Mouse (Mus musculus) frontal cortex, postnatal 14 days (tissue): ENCODE results near the gene Castor2.

Experiments
- DNase-seq, 2 experiments: peaks; one replicate each; pipeline ENCODE4 v3.0.0; 2022; ENCODE audit warnings: low spot score in 2 of 2

Castor2 gene

DNA sequence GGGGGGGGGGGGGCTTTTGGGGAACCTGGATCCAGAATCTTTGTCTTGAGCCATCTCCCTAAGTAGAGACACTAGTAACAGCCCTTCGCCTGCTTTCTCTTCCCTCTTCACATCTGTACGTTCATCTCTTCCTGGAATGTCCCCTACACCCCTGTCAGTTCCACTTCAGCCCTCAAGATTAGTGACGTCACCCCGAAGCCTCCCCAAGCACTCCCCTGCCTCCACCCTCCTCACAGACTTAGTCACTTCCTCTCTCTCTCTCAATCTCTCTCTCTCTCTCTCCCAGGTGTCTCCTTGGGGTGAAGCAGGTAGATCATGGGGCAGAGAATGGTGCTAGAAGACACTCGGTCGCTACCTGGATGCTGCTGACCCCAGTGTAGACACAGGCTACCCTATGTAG, 3.2 kb downstream of the Castor2 start:
- no peak for DNase-seq

DNA sequence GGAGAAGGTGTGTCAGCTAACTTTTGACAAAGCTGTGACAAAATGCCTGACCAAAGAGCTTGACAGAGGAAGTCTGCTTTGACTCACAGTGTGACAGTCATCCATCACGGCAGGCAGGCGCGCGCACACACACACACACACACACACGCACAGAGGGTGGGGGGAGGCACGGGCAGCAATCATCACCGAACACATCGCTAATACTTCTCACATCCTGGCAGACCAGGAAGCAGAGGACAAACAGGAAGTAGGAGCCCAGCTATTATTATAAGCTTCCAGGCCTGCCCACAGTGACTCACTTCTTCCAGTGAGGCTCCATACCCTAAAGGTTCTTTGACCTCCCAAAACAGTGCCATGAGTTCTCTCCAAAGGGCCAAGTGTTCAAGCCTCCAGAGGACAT, 6.3 kb downstream of the Castor2 start:
- DNase-seq: no peak

DNA sequence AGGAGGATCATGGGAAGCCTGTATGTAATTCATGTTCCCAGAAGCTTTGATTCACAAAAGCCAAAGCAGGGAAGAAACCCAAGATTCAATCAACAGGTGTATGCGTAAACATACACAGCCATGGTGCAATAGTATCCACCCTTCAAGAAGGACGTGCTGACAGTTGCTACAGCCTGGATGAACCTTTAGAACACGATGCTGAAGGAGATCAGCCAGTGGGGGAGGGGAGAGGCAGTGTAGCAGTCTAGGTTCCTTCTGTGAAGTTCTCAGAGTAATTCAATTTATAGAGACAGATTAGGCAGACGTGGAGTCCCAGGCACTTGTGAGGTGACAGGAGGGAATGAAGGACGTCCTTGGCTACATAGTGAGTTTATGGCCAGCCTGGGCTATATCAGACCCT, 15.5 kb downstream of the Castor2 start:
- DNase-seq: no peak

DNA sequence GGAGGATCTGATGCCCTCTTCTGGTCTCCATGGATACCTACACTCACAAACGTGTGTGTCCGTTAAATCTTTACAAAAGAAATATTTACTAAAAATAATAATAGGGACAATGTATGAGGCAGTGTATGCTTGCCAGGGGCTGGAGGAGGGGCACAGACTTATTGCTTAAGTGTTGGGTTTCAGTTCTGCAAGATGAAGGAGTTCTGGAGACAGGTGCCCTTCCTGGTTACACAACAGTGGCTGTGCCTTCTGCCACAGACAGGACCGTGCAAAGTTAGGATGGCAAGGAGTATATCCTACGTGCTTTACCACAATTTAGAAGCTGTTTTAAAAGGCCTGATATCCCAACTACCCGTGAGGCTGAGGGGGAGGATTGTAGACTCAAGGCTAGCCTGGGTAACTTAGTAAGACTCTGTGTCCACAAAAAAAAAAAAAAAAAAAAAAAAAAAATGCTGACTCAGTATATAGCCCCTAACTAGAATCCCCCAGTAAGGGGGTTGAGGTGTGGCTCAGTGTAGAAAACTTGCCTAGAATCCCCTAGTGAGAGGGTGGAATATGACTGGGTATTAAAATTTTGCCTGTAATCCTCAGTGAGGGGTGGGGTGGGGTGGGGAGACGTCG, 16.2 kb downstream of the Castor2 start:
- DNase-seq: no peak

DNA sequence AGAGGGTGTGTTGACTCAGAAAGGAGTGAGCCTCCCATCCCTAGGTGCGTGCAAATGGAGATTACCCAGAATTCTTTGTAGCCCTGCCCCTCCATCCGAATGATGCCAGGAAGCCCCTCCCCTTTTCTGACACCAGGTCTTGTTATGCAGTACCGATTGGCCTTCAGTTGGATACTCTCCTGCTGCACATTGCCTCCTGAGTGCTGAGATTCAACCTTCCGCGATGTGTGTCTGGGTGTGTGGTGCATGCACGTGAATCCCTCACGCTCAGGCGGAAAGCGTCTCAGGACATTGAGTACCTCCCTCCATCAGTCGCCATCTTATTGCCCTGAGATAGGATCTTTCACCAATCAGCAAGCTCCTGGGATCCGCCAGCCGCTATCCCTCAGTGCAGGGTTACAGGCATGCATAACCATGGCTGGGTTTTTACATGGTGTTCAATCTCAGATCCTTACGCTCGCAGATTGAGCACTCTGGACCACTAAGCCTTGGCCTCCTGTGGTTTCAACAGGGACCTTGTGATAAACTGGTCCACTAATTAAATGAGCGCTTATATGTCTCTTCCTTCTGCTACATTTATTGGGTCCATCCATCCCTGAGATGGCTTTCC, 19.4 kb downstream of the Castor2 start:
- no peak for DNase-seq

DNA sequence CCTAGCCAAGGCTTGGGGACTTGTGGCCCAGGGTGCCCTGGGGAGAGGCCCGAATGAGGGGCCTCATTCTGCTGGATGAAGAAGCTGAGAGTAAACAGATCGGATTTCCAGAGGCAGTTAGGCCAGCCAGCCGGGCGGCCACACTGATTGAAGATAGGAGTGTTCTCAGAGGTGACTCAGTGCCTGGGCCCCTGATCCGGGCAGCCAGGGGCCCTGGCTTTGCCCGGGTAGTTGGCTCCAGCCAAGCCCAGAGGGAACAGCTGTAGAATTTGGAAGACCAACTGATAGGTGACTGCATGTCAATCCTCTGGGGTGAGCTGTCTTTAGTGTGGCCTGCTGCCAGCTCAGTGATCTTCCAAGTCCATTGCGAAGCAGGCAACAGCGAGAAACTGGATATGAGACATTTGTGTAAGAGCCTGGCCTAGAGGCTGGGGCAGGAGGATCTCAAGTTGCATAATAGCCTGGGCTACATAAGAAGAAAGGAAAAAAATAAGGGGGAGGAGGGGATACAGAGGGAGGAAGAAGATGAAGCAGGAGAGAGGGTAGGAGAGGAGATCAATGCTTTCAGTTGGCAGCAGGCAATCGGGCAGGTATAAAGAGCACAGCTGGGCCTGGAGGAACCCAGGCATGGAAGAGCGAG, 20.1 kb downstream of the Castor2 start:
- DNase-seq: no peak

DNA sequence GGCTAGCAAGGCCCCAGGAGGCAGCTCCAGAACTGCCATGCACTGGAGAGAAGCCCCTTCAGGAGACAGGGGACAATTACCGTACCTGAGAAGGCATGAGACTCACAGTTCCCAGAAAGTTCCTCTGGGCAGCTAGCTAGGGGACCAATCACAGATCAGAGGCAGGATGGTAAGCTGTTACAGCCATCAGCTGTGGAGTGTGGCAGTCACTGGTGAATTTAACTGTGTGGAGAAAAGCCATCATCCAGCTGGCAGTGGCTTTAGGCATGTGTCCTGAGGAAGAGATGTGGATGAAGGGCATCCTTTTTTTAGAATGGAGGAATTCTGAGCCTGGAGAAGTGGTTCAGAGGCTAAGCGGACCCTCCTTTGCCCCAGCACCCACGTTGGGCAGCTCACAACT, 20.6 kb downstream of the Castor2 start:
- DNase-seq: no peak

DNA sequence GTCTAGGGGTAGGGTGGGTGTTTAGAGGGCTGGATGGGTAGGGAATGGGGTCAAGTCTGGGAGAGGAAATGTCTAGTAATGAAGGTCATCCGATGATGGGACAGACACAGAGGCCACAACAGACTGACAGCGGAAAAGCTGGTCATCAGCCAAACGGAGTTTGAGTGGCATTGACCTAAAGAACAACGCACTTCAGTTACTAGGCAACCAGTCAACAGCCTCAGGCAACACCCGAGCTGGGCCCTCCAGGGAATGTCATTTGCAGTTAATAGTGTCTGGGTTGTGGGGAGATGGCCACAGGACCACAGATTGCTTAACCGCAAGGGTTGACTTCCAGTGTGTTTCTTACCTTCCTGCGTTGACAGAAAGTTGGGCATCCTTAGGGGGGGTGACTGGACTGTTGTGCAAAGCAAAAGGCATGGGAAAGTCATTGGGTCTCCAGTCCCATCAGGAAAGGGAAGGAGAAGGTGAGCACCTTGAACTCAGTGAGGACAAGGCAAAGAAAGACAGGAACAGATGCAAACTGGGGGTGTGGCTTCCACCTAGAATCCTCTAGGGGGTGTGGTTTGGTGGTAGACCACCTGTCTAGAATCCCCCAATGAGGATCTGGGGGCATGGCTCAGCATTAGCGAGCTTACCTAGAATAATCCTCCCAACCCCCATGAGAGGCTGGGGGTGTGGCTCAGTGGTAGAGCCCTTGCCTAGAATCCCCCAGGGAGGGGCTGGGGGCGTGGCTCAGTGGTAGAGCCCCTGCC, 21.8 kb downstream of the Castor2 start:
- DNase-seq: no peak

DNA sequence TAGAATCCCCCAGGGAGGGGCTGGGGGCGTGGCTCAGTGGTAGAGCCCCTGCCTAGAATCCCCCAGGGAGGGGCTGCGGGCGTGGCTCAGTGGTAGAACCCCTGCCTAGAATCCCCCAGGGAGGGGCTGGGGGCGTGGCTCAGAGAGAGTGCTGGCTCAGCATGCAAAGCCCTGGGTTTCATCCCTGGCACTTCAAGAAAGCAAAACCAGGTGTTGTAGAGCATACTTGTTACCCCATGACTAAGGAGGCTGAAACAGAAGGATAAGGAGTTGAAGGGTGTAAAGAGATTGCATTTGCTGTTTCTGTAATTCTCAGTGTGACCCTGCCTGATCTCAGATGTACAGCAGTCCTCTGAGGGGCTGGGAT, 22.4 kb downstream of the Castor2 start:
- DNase-seq: no peak

DNA sequence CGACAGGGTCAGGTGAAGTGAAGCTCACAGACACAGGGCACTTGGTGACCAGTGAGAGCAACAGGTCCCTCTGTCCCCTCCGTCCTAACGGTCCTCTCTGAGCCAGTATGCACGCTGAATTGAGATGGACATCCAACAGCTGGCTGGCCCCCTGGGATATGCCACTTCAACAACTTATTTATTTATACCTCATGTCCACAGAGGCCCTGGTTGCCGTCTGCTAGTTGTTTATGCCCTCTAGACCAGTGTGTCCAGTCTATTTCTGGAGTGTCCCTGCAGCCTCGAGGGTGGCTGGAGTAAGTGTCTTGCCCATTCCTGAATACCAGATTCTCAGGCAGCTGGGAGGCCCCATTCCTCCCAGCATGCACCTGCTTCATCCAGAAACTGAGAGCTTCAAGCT, 24.3 kb downstream of the Castor2 start:
- no peak for DNase-seq

DNA sequence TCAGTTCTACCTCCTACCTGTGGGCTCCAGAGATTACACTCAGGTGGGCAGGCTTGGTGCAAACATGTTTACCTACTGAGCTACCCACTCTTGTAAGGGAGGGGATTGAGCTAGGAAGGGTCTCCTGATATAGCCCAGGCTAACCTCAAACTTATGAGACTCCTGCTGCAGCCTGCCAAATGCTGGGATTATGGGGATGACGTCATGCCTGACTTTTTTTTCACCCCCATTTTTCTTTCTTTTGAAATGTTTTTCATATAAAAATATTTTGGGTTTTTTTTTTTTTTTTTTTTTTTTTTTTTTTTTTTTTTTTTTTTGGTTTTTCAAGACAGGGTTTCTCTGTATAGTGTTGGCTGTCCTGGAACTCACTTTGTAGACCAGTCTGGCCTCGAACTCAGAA, 26.7 kb downstream of the Castor2 start:
- no peak for DNase-seq

DNA sequence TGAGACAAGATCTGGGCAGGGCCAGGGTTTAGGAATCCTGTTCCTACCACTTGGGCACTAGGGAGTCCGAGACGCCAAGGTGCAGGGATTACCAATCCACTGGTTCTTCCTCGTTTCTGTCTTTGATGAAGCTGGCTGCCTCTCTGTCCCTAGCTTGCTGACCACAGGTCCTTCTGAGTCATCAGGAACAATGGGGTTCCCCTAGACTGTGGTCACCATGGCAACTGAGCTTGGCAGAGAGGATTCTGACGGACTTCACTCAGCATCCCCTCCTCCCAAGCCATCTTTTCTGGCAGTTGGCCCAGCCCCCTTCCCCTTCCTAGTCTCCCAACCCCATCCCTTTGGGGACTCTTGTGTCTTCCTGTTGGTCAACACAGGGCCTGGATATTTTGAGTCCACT, 32.1 kb downstream of the Castor2 start:
- no peak for DNase-seq

DNA sequence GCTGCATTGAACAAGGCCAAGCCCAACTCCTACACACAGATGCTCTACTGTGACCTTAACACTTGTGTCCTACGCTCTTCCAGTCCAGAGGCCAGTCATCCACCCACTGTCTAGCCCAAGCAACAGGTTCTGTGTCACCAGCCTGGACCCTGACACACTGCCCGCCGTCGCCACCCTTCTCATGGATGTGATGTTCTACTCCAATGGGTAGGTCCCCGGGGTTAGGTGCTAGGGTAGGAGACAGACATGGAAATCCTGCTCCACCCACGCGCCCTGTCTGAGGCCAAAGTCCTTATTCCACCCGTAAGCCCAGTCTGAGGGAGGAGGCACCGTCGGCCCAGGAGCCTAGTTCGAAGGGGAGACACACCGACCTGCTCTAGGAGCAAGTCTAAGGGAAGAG, 36.5 kb downstream of the Castor2 start:
- no peak for DNase-seq

DNA sequence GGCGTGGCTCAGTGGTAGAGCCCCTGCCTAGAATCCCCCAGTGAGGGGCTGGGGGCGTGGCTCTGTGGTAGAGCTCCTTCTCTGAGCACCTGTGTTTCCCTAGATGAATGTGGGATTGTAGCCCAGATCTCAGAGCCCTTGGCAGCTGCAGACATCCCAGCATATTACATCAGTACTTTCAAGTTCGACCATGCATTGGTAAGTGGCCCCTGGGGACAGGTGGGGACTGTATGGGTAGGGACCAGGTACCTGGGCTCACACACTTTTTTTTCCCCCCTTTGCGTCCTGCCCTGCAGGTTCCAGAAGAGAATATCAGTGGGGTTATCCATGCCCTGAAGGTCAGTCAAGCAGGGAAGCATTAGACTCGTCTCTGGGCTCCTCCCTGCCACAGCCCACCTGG, 38.4 kb downstream of the Castor2 start:
- no peak for DNase-seq

DNA sequence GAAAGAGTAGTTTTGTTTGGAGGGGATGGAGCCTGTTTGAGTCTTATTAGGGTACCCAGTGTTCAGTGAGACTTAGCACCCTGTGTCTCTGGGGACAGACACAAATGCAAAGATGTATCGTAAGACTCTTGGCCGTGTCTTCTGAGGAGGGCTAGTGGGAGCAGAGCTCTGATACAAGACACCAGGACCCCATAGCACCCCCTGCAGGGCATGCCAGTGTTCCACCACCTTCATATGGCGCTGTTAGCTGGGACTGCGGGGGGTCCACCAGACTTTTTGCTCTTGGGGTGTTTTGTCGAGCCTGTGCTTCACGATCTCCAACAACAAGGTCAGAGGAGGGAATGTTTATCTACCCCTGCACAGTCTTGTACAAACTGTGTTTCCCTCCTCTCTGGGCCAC, 39.9 kb downstream of the Castor2 start:
- no peak for DNase-seq

DNA sequence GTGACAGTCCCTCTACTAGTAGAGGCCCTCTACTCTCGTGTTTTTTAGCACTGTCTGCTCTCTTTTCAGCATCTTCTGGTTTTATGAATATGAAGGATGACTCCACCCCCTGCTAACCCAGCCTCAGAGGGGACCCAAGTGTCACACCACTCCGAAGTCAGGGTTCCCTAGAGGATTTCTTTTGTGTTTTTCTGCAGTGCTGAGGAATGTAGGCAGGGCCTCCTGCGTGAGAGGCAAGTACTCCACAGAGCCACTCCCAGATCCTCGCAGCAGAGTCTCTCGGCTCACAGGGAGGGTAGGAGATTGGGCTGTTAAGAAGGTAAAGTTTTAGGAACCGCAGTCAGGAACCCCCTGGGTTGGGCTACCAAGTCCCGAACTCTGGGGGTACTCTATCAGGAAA, 41.7 kb downstream of the Castor2 start:
- DNase-seq: no peak

DNA sequence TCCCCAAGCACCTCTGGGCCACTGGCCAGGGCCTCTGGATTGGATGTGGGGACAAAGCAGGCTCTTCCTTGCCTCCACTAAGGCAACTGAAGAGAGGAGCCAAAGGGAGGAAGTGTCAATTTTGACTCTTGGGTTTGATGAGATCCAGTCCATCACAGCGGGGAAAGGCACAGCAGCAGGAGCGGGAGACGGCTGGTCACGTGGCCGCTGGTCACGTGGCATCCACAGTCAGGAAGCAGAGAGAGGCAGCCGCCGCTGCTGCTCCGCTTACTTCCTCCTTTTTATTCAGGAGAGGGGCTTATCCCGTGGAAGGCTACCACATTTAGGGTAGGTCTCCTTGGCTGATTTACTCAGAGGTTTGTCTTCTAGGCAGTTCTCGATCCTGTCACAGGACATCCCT, 42.9 kb downstream of the Castor2 start:
- no peak for DNase-seq

DNA sequence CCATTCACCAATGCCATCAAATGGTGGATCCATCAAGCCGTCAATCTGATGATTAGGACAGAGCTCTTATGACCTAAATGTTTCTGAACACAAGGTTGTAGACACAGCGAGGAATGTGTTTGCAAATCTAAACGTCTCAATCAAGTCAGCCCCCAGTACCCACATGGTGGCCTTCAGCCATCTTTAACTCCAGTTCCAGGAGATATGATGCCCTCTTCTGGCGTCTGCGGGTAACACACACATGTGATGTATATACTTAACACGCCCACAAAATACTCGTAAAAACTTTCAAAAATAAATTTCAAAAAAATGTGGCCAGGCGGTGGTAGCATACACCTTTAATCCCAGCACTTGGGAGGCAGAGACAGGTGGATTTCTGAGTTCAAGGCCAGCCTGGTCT, 45.5 kb downstream of the Castor2 start:
- DNase-seq: no peak

DNA sequence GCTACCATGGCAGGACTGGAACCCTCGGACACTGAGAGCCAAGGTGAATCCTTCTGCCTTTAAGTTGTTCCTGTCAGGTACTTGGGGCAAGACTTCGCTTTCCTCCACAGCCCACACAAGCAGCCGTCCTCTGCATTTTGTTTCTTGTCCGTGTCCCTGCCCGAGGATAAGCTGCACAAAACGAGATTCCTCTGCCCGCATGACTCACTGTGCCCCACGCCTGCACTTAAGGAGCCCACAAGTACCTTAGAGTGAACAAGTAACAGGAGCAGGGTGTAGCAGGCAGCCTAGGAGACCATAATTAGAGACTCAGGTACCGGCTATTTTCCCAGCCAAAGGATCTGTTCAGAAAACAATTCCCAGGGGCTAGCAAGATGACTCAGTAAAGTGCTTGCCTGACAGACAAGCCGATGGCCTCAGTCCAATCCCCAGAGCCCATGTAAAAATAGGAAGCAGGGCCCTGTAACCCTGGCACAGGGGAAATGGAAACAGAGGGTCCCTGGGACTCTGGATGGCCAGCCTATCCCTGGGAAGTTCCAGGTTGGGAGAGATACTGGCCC, 47.8 kb downstream of the Castor2 start:
- no peak for DNase-seq

DNA sequence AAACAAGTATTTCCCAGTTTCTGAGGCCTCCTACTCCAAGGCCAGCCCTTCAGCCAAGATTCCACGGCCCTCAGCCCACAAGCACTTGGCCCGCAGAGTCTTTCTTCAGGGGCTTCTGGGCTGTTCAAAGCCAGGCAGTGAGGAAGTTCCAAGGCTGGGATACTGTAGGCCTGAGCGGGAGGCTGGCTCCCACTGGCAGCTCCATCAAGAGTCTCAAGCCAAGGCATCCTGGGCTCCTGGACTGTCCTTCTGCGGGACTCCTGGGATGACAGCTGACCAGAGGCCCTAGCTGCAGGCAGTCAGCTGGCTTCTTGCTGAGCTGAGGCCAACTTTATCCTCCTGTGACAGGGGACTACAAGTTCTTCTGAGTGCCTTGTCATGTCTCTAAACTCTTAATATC, 48.6 kb downstream of the Castor2 start:
- DNase-seq: no peak

DNA sequence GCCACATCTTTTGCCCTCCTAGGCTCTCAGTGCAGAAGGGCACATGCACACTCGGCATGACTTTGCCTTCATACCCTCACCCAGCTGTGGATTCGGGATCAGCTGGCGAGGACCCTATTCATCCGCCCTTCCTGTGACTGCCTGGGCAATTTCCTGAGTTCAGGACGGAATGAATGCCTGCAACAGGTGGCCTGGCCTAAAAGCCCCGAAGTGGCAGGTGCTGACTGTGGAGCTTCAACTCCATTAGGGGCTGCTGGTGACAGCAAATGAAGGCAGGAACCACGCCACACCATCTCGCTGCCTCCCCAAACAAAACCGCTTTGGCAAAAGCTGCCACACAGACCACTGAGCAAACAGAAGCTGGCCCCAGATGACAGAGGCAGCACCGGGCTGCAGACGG, 52.4 kb downstream of the Castor2 start:
- DNase-seq: no peak

DNA sequence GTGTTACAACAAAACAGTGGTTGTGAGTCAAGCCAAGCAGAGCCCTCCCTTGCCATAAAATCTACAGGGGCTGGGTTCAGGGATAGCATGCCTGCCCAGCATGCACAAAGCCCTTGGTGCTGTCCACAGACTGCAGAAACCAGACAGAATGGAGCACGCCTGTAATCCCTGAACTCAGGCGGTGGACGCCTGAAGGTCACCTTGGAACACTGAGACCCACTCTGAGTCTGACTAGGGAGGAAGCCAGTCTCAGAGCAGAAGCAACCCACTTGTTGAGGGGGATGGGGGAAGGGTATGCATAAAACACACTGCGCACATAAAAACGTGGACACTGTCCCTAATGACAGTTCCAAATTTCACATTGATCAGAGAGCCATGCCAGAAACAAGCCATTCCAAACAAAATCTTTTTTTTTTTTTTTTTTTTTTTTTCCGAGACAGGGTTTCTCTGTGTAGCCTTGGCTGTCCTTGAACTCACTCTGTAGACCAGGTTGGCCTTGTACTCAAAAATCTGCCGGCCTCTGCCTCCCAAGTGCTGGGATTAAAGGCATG, 56.5 kb downstream of the Castor2 start:
- no peak for DNase-seq
